Mouse (Mus musculus): Measurements from ENCODE around the gene Galntl6.
A peak's percentile ranks its signal among the peaks of the same experiment; 100 is the strongest.
"Not testable (repeated sequence)": the region's sequence is repeated elsewhere in the genome, so short reads cannot be mapped to it uniquely, and the experiment has no call there.

The Galntl6 gene

GRCm38 (mm10) chr8:58597834-58598233 is 314.6 kb downstream of the Galntl6 start:
- DNase-seq: no peak

DNA sequence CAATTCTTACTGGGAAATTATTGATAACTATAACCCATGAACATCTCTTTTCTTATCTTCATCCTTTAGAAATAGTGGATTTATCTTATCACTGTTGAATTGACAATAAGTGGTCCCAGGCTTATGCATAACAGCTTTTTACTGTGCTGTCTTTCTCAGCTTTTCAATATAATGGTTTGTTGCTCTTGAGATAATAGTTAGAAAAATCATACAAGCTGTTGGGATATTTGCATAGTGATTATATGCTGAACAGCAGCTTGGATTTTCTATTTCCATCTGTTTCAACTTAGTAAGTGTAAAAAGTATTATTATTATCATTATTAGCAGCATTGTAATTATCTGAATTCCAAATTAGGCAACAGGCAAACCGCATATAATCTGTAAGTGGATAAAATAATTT is 337.1 kb downstream of the Galntl6 start:
- DNase-seq: no peak

DNA sequence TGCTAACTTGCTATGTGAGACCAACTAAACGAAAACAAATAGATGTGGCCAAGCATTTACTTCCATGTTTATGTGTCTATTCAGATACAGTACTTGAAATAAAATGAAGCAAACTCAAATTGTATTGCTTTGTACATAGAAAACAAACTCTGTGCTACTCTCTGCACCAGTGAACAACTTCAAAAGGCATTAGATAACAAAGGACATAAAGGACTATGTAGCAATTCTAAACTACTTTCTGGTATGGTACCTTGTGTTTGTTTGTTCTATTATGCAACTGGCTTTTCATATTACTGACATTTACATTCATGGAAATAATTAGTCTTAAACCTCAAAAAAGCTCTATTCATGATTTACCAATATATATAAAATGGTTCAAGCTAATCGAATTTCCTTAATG is 344.4 kb downstream of the Galntl6 start:
- DNase-seq: no peak

- peak; percentile 12 for DNase-seq
Observed at GRCm38 (mm10) chr8:58566115-58566514, 346.3 kb downstream of the Galntl6 start.

GRCm38 (mm10) chr8:58535781-58536180 is 376.7 kb downstream of the Galntl6 start:
- no peak for DNase-seq

DNA sequence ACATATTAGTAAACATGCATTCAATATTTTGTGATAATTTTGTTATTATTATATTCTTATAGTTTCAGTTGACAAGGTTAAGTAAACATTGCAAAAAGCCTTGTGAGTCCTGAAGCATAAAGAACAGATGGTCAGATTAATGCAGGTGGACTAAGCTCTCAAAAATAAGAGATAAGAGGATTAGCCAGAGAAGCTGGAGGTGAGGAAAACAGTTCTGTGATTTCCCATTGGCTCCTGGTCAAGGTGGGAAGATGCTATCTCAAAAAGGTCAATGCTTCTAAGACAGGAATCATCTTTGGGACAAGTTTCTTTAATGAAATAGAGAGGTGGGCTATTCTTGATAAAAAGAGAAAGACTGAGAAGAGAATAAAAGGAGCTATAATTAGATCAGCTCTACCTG is 377.8 kb downstream of the Galntl6 start:
- DNase-seq: no peak

DNA sequence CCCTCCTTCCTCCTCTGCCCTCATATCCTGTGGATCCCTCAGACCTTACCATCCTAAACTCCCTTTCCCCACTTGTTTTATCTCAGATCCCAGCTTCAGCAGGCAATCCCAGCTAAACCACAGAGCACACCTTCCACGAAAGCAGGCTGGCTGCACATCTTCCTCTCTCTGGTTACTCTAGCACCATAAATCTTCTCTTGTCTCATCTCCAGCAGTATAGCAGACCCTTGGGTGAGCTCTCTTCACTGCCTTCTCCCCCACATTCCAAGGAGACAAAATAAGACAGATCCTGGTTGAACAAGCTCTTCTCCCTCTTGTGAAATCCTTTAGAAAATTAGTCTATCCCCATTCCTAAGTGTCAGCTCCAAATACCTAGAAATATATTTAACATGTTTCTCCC is 389.0 kb downstream of the Galntl6 start:
- no peak for DNase-seq

- no peak for DNase-seq
Observed at GRCm38 (mm10) chr8:58521932-58522331, 390.5 kb downstream of the Galntl6 start.

GRCm38 (mm10) chr8:58510516-58510915 is 401.9 kb downstream of the Galntl6 start:
- no peak for DNase-seq

- no peak for DNase-seq
Observed at GRCm38 (mm10) chr8:58509051-58509450, 403.4 kb downstream of the Galntl6 start.

GRCm38 (mm10) chr8:58487099-58487498 is 425.3 kb downstream of the Galntl6 start:
- no peak for DNase-seq

DNA sequence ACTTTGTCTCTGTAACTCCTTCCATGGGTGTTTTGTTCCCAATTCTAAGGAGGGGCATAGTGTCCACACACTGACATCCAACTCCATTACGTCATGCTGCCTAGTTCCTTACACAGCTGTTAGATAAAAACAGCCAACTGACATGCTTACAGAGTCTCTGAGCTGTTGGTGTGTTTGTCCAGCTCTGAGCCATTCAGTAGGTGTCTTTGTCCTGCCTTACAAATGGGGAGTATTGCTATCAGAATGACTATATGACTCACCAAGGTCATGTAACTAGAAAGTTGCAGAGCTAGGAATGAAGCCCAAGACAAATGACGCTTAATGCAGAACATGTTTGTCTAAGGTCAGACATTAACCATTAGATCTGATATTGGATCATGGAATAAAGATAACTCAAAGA is 449.1 kb downstream of the Galntl6 start:
- DNase-seq: not testable (repeated sequence)

DNA sequence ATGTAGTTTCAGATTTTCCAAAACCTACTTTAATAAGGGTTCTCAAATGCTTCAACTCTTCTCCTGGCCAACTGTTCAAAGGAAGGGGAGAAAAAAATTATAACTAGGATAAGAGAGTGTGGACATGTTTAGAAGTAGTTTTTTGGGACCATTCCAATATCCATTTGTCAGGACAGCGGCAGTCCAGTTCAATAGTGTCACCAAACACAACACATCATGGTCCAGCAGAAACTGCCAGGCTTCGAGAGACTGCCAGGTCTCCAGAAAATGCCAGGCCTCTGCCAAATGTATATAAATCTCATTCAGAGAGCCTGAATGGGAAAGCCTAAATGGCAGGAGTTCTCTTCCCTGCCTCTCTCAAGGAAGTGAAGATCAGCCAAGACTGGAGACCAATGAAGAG is 469.7 kb downstream of the Galntl6 start:
- no peak for DNase-seq

GRCm38 (mm10) chr8:58418481-58418880 is 494.0 kb downstream of the Galntl6 start:
- DNase-seq: no peak

GRCm38 (mm10) chr8:58417551-58417950 is 494.9 kb downstream of the Galntl6 start:
- DNase-seq: no peak

GRCm38 (mm10) chr8:58396500-58396899 is 515.9 kb downstream of the Galntl6 start:
- DNase-seq: no peak

GRCm38 (mm10) chr8:58395879-58396278 is 516.6 kb downstream of the Galntl6 start:
- DNase-seq: no peak

- DNase-seq: no peak
Observed at GRCm38 (mm10) chr8:58372389-58372788, 540.1 kb downstream of the Galntl6 start.

DNA sequence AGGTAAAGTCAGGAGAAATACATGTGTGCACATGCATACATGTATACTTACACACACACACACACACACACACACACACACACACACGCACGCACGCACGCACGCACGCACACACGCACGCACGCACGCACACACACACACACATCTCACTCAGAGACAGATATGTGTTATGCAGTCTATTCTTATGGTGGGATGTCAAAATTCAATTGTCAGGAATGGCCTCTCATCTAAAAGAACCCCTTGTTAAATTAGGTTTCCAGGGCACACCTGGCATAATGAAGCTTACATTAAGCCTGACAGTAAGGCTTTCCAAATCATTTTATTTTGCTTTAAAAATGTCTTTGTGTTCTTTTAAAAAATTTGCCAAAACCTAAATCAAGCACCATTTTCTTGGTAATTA is 540.5 kb downstream of the Galntl6 start:
- DNase-seq: no peak

DNA sequence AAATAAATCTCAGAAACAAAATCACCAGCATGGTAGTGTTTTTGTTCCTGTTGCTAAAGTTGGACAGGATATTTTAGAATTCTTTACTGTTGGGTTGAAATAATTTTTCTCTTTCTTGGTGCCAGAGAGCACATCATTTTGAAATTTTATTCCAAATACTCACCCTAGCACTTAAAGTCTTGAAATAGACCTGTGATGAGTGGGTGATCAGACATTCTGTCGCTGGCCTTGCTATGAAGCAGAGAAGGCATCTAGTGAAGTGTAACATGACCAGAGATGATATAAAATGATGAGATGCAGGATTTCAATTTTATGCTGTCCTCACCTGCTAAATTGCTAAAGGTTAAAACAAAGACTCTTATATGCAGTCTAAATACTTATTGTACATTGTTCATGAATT is 581.3 kb downstream of the Galntl6 start:
- no peak for DNase-seq

DNA sequence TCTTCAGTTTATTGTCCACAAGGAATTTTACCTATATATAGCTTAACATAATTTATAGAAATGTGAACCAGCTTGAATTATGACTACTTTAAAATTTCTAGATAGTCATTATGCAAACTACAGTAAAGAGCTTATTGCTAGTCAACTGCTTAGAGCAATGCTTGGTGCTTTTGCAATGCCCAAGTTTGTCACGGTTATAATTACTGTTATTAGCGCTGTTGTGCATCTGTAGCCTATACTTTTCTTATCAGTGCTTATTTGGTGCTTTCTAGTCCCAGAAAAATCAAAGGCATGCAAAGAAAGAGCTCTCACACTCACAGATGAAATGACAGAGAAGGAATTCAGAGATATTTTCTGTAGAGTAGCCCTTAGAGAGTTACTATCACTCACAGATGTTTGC is 599.0 kb downstream of the Galntl6 start:
- DNase-seq: no peak

DNA sequence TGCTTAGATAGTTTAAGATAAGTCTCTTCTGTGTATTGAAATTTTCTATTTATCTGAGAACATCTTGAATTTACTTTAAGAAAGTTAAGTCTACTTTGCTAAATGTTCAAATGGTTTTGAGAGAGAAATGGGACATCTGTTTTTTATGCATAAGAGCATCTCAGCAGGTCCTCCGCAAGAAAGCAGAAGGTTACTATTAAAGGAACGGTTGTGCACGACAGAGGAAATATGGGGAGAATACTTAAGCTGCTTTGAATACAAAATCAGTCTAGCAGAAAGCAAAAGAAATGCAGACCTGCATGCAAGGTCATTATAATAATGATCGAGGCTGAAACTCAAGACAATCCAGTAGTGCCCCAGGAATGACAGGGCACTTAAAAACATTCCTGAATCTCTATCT is 621.0 kb downstream of the Galntl6 start:
- no peak for DNase-seq

- no peak for DNase-seq
Observed at GRCm38 (mm10) chr8:58290080-58290479, 622.4 kb downstream of the Galntl6 start.

- DNase-seq: no peak
Observed at GRCm38 (mm10) chr8:58265485-58265884, 647.0 kb downstream of the Galntl6 start.

DNA sequence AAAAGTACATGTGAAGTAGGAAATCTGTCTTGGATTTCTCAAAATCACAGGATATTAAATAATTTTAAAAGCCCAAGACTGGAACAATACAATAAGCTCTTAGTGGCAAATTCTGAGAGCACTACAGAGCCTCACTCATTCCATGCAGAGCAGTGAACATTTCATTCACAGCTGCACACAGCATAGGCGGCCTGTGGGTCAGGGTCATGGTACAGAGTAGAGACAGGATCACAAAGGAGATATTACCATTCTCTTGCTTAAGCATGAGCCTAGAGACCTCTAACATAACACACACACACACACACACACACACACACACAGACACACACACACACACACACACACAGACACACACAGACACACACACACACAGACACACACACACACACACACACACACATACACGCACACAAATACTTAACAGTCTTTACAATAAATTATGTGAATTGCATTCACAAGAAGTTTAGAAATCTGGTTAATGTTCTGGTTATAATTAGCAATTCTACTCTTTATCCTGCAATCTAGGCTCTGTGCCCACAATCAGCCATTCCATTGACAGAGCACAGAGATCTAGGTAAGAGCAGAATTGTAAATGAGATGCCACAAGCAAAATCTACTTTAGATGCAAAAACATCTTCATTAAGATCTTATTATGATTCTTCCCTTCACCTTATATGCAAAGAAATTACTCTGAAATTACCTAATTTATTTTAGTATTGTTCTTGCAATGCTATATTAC is 653.7 kb downstream of the Galntl6 start:
- DNase-seq: no peak

Measured in right cerebral cortex, postnatal 14 days (tissue).